Mouse (Mus musculus) embryonic facial prominence, embryonic 15.5 days (tissue): ENCODE data around the gene Kbtbd13. TPM values are rescaled to one million over a fixed set of nuclear protein-coding genes. Genes with fewer than 3 reads are reported as not detected.

Experiments
- ATAC-seq: fragments of 200-750 bp; cut with Nextera tagmentation; 2 replicates; pipeline ENCODE4 v1.8.0; 2017; ENCODE audit warnings: low read depth, moderate TSS enrichment; ENCODE audit not compliant: insufficient number of reproducible peaks, low FRiP score, low TSS enrichment
- H3K27ac ChIP-seq: fragments of 300-500 bp; sonication (generic); replicated peaks from 2 replicates; pipeline ENCODE4 v1.5.1; 2015; ENCODE audit warnings: mild to moderate bottlenecking, inconsistent platforms
- H3K27me3 ChIP-seq: fragments of 300-500 bp; sonication (generic); 2 replicates; pipeline ENCODE4 v1.6.1; 2015; ENCODE audit warnings: inconsistent platforms
- H3K36me3 ChIP-seq: fragments of 300-500 bp; sonication (generic); 2 replicates; pipeline ENCODE4 v1.6.1; 2015; ENCODE audit warnings: mild to moderate bottlenecking, inconsistent platforms
- H3K4me1 ChIP-seq: fragments of 300-500 bp; sonication (generic); 2 replicates; pipeline ENCODE4 v1.6.1; 2015; ENCODE audit warnings: inconsistent platforms
- H3K4me2 ChIP-seq: fragments of 300-500 bp; sonication (generic); replicated peaks from 2 replicates; pipeline ENCODE4 v1.6.1; 2015; ENCODE audit warnings: mild to moderate bottlenecking, inconsistent platforms
- H3K4me3 ChIP-seq: fragments of 300-500 bp; sonication (generic); replicated peaks from 2 replicates; pipeline ENCODE4 v1.5.1; 2015; ENCODE audit warnings: mild to moderate bottlenecking, inconsistent platforms
- H3K9ac ChIP-seq: fragments of 300-500 bp; sonication (generic); 2 replicates; pipeline ENCODE4 v1.6.1; 2015; ENCODE audit warnings: inconsistent platforms
- H3K9me3 ChIP-seq: fragments of 300-500 bp; sonication (generic); replicated peaks from 2 replicates; pipeline ENCODE4 v1.6.1; 2016; ENCODE audit warnings: inconsistent platforms
- WGBS: fragments of 180-500 bp; shearing (Covaris S2); methylation state at CpG from one replicate; pipeline ENCODE4 v1.1.7; 2015; 5-methylcytosine and 5-hydroxymethylcytosine counted together
- polyA plus RNA-seq: library from polyadenylated mRNA; unstranded; fragments of >200 nt; fragmentation: Nextera tagmentation; extraction: Ambion mirVana; gene quantifications from 2 replicates; pipeline ENCODE4 v1.2.1, GENCODE M21; 2015

Gene Kbtbd13
- polyA plus RNA-seq, 1 experiment from 2014 or later, result 1.5 TPM

DNA sequence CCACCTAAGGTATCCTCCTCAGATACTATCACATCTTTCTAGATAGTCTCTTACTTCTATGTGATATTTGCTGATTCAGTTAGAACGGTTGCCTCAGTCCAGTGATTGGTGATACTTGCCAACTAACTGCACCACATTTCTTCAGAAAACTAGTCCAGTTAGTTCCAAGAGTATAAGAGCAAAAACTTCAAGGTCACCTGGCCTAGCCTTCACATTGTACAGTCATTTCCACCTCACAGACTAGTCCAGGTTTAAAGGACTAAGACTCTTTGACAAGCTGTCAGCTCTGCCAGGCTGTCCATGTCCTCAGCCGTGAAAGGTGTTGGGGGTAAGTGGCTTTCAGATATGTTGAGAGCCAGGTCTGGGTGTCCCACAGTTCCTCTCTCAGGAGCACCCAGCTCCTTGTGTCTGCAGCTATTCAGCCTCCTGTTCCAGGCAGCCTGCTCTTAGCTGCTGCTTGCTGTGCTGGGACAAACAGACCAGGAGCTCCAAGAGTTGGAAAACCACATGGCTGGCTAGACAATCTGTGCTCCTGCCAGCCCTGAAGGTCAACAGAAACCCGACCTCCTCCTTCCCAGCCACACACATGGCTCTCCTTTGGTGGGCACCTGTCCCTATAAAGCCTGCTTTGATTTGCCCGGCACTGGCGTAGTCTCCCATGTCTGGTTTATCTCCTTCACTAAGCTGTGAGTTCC, 16.8 kb downstream of the Kbtbd13 start:
- Histone ChIP-seq H3K4me3 (no peak overlapping the region), H3K4me2 (no peak overlapping the region), H3K9ac (no peak overlapping the region), H3K36me3 (0 out of 2 replicates have a peak, but pooled peaks cover 3% of the 10 kb centered on the region), H3K27ac (no peak overlapping the region), H3K27me3 (no peaks in the 10 kb centered on the region), H3K4me1 (no peaks in the 10 kb centered on the region), H3K9me3 (no peaks in the 10 kb centered on the region)
- 71% methylated on average over 5 of the region's 5 CpGs for WGBS
- ATAC-seq, result no peak

DNA sequence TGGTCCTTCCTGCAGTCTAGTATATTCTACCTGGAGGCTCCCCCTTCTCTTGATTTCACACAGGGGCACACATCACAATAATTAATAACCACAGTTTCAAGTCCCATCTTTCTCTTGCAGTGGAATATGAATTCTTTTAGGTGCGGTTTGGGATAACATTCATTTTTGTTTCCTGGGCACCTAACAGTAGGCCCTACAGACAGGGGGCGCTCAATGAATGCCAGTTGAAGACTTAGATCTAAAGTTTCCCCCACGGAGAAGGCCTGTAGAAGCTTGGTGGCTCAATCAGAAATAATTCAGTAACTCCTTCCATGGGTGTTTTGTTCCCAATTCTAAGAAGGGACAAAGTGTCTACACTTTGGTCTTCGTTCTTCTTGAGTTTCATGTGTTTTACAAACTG, 19.0 kb downstream of the Kbtbd13 start:
- no peak overlapping the region for H3K27ac ChIP-seq
- 75% methylated on average over 4 of the region's 4 CpGs for WGBS
- no peak overlapping the region for H3K4me2 ChIP-seq
- no peaks in the 10 kb centered on the region for H3K9me3 ChIP-seq
- no peak overlapping the region for H3K9ac ChIP-seq
- H3K36me3 ChIP-seq, result 0 out of 2 replicates have a peak, but pooled peaks cover 3% of the 10 kb centered on the region
- no peaks in the 10 kb centered on the region for H3K4me1 ChIP-seq
- H3K27me3 ChIP-seq, result no peaks in the 10 kb centered on the region
- no peak overlapping the region for H3K4me3 ChIP-seq
- no peak for ATAC-seq

DNA sequence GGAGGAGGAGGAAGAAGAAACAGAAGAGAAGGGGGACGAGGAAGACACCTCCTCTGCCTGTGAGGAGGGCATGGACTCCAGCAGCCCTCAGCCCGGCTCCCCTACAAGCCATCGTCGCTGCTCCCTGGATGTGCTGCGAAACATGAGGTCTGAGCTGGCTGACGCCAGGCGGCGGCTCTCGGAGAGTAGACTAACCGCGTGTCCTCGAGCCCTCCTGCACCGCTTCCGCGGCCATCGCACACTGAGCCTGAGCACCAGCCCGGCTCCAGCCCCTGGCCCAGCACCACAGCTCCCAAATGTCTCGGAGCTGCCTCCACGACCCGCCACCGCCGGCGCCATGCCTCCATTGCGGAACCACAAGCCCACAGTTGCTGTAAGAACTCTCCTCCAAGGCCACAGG, 19.7 kb downstream of the Kbtbd13 start:
- H3K4me2 ChIP-seq, result no peak overlapping the region
- 0 out of 2 replicates have a peak, but pooled peaks cover 3% of the 10 kb centered on the region for H3K36me3 ChIP-seq
- no peak overlapping the region for H3K4me3 ChIP-seq
- no peaks in the 10 kb centered on the region for H3K4me1 ChIP-seq
- no peaks in the 10 kb centered on the region for H3K27me3 ChIP-seq
- no peak overlapping the region for H3K9ac ChIP-seq
- H3K9me3 ChIP-seq, result no peaks in the 10 kb centered on the region
- ATAC-seq, result no peak
- no peak overlapping the region for H3K27ac ChIP-seq
- WGBS, result 82% methylated on average over 24 of the region's 24 CpGs

DNA sequence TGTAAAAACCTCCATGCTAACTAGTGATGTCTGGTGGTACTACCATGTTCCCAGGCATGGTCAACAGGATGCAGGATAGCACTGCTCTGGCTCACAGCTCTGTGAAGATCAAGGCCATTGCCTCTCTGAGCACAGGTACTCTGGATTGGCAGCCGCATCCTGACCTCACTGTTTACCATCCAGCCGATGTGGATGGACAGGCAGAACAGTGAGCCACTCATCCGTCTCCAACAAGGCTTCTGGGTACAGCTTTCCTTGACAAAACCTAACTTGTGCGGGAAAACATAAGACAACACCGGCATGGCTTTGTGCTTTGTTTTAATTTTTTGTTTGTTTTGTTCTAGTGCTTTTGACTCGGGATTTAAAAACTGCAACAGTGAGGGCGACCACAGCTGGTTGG, 25.7 kb downstream of the Kbtbd13 start:
- WGBS, result 89% methylated on average over 7 of the region's 7 CpGs
- Histone ChIP-seq H3K9ac (no peak overlapping the region), H3K27me3 (no peaks in the 10 kb centered on the region), H3K27ac (no peak overlapping the region), H3K4me2 (no peak overlapping the region), H3K4me3 (no peak overlapping the region), H3K9me3 (no peaks in the 10 kb centered on the region), H3K4me1 (no peaks in the 10 kb centered on the region), H3K36me3 (peaks cover 23% of the 10 kb centered on the region)
- no peak for ATAC-seq

DNA sequence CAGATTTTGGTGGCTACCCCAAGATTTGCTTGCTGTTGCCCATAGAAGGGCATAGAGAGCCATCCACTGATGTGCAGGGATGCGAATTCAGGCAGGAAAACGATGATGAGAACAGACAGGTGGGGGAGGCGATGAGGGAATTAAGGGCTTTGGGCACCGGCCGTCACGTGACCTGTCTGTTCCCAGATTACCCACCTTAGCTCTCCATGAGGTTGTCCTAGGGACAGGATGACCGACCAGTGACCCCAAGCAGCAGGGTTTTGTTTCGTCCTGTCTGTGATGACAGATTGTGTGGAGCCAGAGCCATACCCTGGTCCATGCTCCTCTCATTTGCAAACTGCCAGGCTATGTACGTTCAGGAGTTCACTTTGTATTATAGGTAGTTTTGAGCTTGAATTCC, 27.8 kb downstream of the Kbtbd13 start:
- Histone ChIP-seq H3K9ac (no peak overlapping the region), H3K4me2 (no peak overlapping the region), H3K27ac (no peak overlapping the region), H3K9me3 (no peaks in the 10 kb centered on the region), H3K4me3 (no peak overlapping the region), H3K27me3 (no peaks in the 10 kb centered on the region), H3K4me1 (no peaks in the 10 kb centered on the region), H3K36me3 (peaks cover 40% of the 10 kb centered on the region)
- no peak for ATAC-seq
- WGBS, result 54% methylated on average over 9 of the region's 9 CpGs

DNA sequence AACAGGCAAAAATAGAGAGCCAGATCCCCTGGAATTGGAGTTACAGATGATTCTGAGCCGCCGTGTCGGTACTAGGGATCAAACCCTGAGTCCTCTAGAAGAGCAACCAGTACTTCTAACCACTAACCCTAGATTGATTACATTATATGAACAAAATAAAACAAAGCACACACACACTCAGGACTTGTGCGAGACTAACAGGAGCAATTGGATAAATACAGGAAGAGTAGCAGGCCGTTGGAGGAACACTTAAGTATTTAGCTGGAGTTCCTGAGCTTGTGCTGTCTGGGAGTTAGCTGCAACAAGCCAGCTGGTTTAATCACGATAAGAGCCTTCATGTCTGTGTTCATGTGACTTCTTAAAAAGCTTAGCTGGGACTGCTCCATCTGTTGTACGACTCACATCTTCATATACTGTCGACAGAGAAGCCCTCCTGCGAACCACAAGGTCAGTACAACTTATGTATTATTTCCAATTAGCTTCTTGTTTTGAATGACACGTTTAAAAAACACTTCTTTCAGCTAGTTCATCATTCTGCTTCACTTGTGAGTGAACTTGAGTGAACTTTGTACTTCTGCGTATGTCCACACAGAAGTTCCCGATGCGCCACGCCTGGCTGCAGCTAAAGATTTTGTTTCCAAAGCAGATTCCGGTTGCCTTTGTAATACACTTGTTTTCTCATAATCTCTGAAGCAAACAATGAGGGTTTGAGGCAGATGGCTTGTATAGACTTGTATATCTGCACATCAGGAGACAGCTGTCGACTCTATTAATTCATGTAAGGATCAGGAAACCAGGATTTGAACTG, 30.6 kb downstream of the Kbtbd13 start, which contains the start of gene Ubap1l:
Gene Ubap1l, plus strand, starts transcription at position 401 of the 808 bp plus-strand sequence.
- no peak within 1 kb of the TSS for H3K27ac ChIP-seq
- no peaks in the 10 kb centered on the region for H3K9me3 ChIP-seq
- H3K36me3 ChIP-seq, result peaks cover 67% of the 10 kb centered on the region
- no peaks in the 10 kb centered on the region for H3K27me3 ChIP-seq
- no peak for ATAC-seq
- no peaks in the 10 kb centered on the region for H3K4me1 ChIP-seq
- no peak within 1 kb of the TSS for H3K4me3 ChIP-seq
- 83% methylated on average over 16 of the region's 16 CpGs for WGBS
- no peak within 1 kb of the TSS for H3K9ac ChIP-seq
- no peak within 1 kb of the TSS for H3K4me2 ChIP-seq

DNA sequence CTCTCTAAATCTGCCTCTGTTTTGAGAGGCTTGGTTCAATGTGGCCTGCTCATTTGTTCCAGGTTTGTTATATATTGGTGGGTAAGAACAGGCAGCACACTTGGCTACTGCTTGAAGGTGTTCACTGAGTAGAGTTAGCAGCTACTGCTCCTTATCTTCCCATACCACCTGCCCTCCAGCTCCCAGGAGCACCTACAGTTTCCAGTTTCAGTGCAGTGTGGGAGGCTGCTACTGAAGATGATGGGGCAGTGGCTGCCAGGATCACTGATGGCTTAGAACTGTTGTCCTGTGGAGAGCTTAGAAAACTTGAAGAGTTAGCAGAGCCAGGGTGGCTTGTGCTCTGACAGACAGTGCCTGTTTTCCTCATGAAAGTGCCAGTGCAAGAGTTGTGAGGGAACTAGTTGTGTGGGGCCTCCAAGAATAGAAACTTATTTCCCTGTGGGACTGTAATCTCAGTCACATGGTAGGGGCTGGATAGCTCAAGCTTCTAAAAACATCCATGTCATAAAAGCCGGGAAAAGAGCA, 32.4 kb downstream of the Kbtbd13 start:
- no peak for ATAC-seq
- peaks cover 77% of the 10 kb centered on the region for H3K36me3 ChIP-seq
- WGBS, result 83% methylated on average over 1 of the region's 1 CpGs
- H3K27me3 ChIP-seq, result no peaks in the 10 kb centered on the region
- H3K9ac ChIP-seq, result no peak overlapping the region
- no peaks in the 10 kb centered on the region for H3K9me3 ChIP-seq
- no peak overlapping the region for H3K27ac ChIP-seq
- no peak overlapping the region for H3K4me2 ChIP-seq
- H3K4me1 ChIP-seq, result no peaks in the 10 kb centered on the region
- H3K4me3 ChIP-seq, result no peak overlapping the region

DNA sequence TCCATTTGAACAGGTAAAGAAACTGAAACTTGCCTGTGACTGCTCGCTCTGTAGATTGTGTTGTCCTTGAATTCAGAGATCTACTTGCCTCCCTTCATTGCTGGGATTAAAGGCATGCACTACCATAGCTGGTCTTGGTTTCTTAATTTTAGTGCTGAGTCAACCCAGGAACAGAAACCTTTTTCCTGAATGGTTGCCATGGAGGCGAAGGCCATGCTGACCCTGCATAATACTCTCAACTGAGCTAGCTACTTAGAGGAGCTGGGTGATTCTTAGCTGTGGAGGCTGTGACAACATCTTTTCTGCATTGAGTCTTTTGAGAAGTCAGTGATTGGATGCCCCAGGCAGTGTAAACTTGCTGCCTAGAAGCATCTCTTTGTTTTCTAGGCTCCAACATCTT, 34.5 kb downstream of the Kbtbd13 start:
- WGBS, result 91% methylated on average over 2 of the region's 2 CpGs
- Histone ChIP-seq H3K9ac (no peak overlapping the region), H3K4me1 (no peaks in the 10 kb centered on the region), H3K4me3 (no peak overlapping the region), H3K27me3 (no peaks in the 10 kb centered on the region), H3K9me3 (no peaks in the 10 kb centered on the region), H3K27ac (no peak overlapping the region), H3K36me3 (peaks cover 72% of the 10 kb centered on the region), H3K4me2 (no peak overlapping the region)
- ATAC-seq, result no peak

DNA sequence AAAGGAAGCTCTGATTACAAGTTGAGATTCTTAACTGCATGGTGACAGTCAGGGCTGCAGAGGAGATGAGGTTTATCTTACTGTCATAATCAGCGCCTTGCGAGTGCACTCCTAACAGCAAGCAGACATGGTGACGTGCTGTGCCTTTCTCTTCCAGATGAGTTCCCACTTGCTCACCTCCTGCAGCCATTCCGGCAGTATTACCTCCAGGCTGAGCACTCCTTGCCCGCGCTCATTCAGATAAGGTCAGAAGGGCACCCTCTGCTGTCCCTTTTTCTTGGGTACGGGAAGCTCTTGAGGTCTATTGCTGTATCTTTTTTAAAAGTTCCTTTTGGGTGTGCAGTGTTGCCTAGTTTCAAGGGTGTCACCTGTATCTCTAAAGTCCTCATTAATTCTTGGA, 34.9 kb downstream of the Kbtbd13 start:
- no peak overlapping the region for H3K4me3 ChIP-seq
- no peaks in the 10 kb centered on the region for H3K9me3 ChIP-seq
- H3K4me2 ChIP-seq, result no peak overlapping the region
- no peak overlapping the region for H3K27ac ChIP-seq
- ATAC-seq, result no peak
- H3K36me3 ChIP-seq, result peaks cover 68% of the 10 kb centered on the region
- no peaks in the 10 kb centered on the region for H3K27me3 ChIP-seq
- no peak overlapping the region for H3K9ac ChIP-seq
- WGBS, result 83% methylated on average over 7 of the region's 7 CpGs
- no peaks in the 10 kb centered on the region for H3K4me1 ChIP-seq

DNA sequence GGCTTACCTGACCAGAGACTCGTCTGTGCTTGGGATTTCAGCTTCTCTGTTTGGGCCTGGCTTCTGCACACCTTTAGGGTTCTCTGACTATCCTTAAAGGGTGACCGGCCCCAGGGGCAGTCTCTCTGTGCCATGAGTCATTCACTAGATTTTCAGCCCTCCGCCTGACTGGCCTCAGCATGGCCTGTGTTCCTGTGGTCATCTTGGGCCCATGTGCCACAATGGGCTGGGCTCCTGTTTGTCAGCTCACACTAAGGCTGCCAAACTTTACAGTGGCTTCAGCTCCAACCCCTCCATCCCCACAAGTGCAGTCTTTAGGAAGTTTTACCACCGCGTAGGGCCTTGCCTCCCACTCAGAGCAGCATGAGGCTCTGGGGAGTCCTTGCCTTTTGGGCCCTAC, 38.2 kb downstream of the Kbtbd13 start:
- WGBS, result 87% methylated on average over 5 of the region's 5 CpGs
- H3K9ac ChIP-seq, result no peak overlapping the region
- H3K4me1 ChIP-seq, result no peaks in the 10 kb centered on the region
- no peak overlapping the region for H3K4me2 ChIP-seq
- no peak overlapping the region for H3K27ac ChIP-seq
- no peaks in the 10 kb centered on the region for H3K27me3 ChIP-seq
- ATAC-seq, result no peak
- no peaks in the 10 kb centered on the region for H3K9me3 ChIP-seq
- no peak overlapping the region for H3K4me3 ChIP-seq
- H3K36me3 ChIP-seq, result peaks cover 39% of the 10 kb centered on the region

DNA sequence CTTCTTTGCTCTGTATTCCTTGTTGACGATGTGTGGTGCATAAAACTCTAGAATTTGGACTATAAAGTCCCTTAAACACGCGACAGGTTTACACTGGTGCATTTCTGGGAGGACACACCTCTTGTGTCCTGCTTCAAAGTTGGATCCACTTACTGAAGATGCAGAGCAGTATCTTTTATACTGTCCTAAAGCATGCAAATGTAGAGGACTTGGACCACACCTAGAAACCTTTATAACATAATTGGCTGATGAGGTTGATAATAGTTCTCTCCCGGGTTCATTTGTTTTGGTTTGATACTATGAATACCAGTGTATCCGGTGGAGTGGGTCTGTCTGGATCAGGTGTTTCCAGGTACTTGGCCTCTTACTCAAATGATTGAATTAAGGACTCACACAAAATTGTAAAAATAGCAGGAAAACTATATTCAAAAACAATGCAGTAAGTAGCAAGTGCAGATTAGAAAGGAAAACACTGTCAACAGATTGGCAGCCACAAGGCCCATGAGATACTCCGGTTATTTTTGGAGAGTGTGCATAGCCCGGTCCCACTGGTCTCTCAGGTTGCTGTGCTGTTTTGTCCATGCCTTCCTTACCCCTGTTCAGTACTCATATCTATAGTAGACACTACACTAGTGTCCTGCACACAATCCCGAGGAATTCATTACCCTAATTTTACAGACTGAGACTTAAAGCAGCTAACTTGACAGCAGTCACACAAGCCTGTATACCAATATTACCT, 44.2 kb downstream of the Kbtbd13 start:
- Histone ChIP-seq H3K9me3 (no peaks in the 10 kb centered on the region), H3K4me1 (peaks cover 12% of the 10 kb centered on the region), H3K36me3 (no peaks in the 10 kb centered on the region), H3K4me2 (peak overlapping the region; percentile 85), H3K9ac (peak overlapping the region; percentile 99), H3K4me3 (peak overlapping the region; percentile 96), H3K27me3 (no peaks in the 10 kb centered on the region), H3K27ac (peak overlapping the region; percentile 96)
- ATAC-seq, result no peak
- 38% methylated on average over 8 of the region's 8 CpGs for WGBS
